8 mouse cellular contexts compared by ENCODE assay signal in the genomic region with DNA sequence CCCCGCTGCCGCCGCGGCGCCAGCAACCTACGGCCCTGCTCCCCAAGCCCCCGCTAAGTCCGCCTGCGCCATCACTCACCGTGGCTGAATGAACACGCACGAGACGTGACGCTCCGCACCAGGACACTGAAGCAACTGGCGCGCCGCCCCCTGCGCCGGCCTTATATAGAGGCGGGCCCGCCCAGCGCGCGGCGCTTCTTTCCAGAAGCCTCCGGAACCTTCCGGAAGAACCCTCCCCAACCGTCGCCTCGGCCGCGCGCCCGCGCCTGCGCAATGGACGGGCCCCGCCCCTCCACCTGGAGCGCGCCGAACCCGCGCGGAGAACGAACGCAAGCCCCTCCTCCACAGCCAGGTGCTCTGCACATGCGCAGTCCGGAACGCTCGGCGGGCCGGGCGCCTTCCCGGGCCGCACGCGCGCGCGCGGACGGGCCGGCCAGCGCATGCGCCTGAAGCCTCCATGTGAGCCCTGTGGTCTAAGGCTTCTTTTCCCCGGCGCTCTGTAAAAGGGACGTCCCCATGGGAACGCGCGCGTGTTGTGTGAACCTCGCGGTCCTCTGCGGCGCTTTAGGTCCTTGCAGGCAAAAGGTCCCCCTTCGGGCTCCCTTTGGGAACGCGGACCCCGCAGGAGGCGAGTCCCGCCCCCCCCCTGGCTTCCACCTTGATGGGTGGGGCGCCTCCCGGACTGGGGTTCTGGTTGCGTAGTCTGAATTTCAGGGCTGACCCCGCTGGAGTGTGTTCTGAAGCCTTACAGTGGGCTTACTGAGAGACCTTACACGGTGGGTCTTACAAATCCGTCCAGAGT. TPM values are rescaled to one million over a fixed set of nuclear protein-coding genes. Genes with fewer than 3 reads are reported as not detected.
DNase-seq lines count a peak whose midpoint lies in the region; ATAC-seq and TF ChIP-seq lines count a peak whose summit lies in the region.

No protein-coding gene starts in this region.

- 0 out of 2 replicates have a peak, but pooled peaks have one; percentile 1 for TF ChIP-seq CTCF in kidney, postnatal 0 days (IDR thresholded peaks at IDR 0.05; ENCODE audit: low read depth)

- H3K27ac ChIP-seq in heart, embryonic 12.5 days (ENCODE audit: poor library complexity, severe bottlenecking), result peak overlapping the region; percentile 97
- peak overlapping the region; percentile 85 for H3K27ac ChIP-seq in kidney, postnatal 0 days
- peak overlapping the region; percentile 99 for H3K27ac ChIP-seq in liver, embryonic 11.5 days (ENCODE audit: low read depth, low read length)
- peak overlapping the region; percentile 93 for H3K27ac ChIP-seq in stomach, embryonic 14.5 days (ENCODE audit: low read length)

- peak overlapping the region; percentile 82 for H3K4me2 ChIP-seq in heart, embryonic 12.5 days
- peak overlapping the region; percentile 62 for H3K4me2 ChIP-seq in kidney, postnatal 0 days (ENCODE audit: low read length)
- H3K4me2 ChIP-seq in liver, embryonic 11.5 days, result peak overlapping the region; percentile 91
- peak overlapping the region; percentile 55 for H3K4me2 ChIP-seq in stomach, embryonic 14.5 days (replicated peaks; ENCODE audit: low read depth, low read length)

- peak; percentile 80 for ATAC-seq in erythroblast, adult 5-6 weeks (replicated peaks; ENCODE audit: low FRiP score, poor library complexity, severe bottlenecking)
- ATAC-seq in heart, embryonic 12.5 days (ENCODE audit: insufficient number of reproducible peaks, low FRiP score), result peak; percentile 96
- ATAC-seq in kidney, postnatal 0 days (replicated peaks; ENCODE audit: low FRiP score, low read depth), result peak; percentile 93
- ATAC-seq in liver, embryonic 11.5 days (replicated peaks; ENCODE audit: low FRiP score), result peak; percentile 86
- ATAC-seq in stomach, embryonic 14.5 days (ENCODE audit: insufficient number of reproducible peaks, insufficient read depth, low FRiP score, low read depth), result peak; percentile 95

- peak; percentile 99 to 100 for DNase-seq in B cell, adult 2 months
- peak; percentile 96 for DNase-seq in brain, adult 2 months (ENCODE audit: low read depth, low spot score)
- peak; percentile 96 for DNase-seq in kidney, postnatal 0 days (ENCODE audit: low spot score)
- DNase-seq in liver, embryonic 11.5 days (ENCODE audit: low spot score), result peak; percentile 98
- peak; percentile 99 for DNase-seq in naive thymus-derived CD4-positive, alpha-beta T cell, adult 2 months (ENCODE audit: low read depth)

- H3K4me3 ChIP-seq in heart, embryonic 12.5 days, result peak overlapping the region; percentile 96
- peak overlapping the region; percentile 100 for H3K4me3 ChIP-seq in kidney, postnatal 0 days (replicated peaks; ENCODE audit: low read depth, low read length)
- H3K4me3 ChIP-seq in liver, embryonic 11.5 days (ENCODE audit: low read depth, low read length), result peak overlapping the region; percentile 99
- peak overlapping the region; percentile 98 for H3K4me3 ChIP-seq in stomach, embryonic 14.5 days (ENCODE audit: low read depth, low read length)

- H3K36me3 ChIP-seq in heart, embryonic 12.5 days, result peaks cover 26% of the 10 kb centered on the region
- H3K36me3 ChIP-seq in kidney, postnatal 0 days (ENCODE audit: insufficient read depth, low read length), result peaks cover 15% of the 10 kb centered on the region; the same call in 1 of the 2 replicates
- peaks cover 22% of the 10 kb centered on the region for H3K36me3 ChIP-seq in liver, embryonic 11.5 days (ENCODE audit: control insufficient read depth, insufficient read depth, low read length)
- H3K36me3 ChIP-seq in stomach, embryonic 14.5 days (ENCODE audit: control insufficient read depth, insufficient read depth, low read length), result peaks cover 23% of the 10 kb centered on the region

- no peaks in the 10 kb centered on the region for H3K27me3 ChIP-seq in heart, embryonic 12.5 days (replicated peaks)
- H3K27me3 ChIP-seq in kidney, postnatal 0 days (ENCODE audit: insufficient read depth, low read length), result no peaks in the 10 kb centered on the region
- H3K27me3 ChIP-seq in liver, embryonic 11.5 days (replicated peaks; ENCODE audit: control insufficient read depth, insufficient read depth, low read length), result no peaks in the 10 kb centered on the region
- no peaks in the 10 kb centered on the region for H3K27me3 ChIP-seq in stomach, embryonic 14.5 days (ENCODE audit: control insufficient read depth, insufficient read depth, low read length)

- under 1% methylated on average over 89 of the region's 89 CpGs for WGBS in heart, embryonic 12.5 days
- WGBS in kidney, postnatal 0 days, result under 1% methylated on average over 87 of the region's 89 CpGs
- WGBS in liver, embryonic 11.5 days, result under 1% methylated on average over 89 of the region's 89 CpGs
- under 1% methylated on average over 89 of the region's 89 CpGs for WGBS in stomach, embryonic 14.5 days

- H3K9me3 ChIP-seq in heart, embryonic 12.5 days (replicated peaks), result no peaks in the 10 kb centered on the region
- no peaks in the 10 kb centered on the region for H3K9me3 ChIP-seq in kidney, postnatal 0 days (replicated peaks; ENCODE audit: low read length)
- no peaks in the 10 kb centered on the region for H3K9me3 ChIP-seq in liver, embryonic 11.5 days (ENCODE audit: control insufficient read depth, low read length)
- no peaks in the 10 kb centered on the region for H3K9me3 ChIP-seq in stomach, embryonic 14.5 days (ENCODE audit: control insufficient read depth, low read depth, low read length)

- H3K4me1 ChIP-seq in heart, embryonic 12.5 days (replicated peaks), result peaks cover 41% of the 10 kb centered on the region
- no peaks in the 10 kb centered on the region for H3K4me1 ChIP-seq in kidney, postnatal 0 days (replicated peaks; ENCODE audit: insufficient read depth, low read length)
- H3K4me1 ChIP-seq in liver, embryonic 11.5 days (replicated peaks; ENCODE audit: control insufficient read depth, insufficient read depth, low read length), result peaks cover 50% of the 10 kb centered on the region
- H3K4me1 ChIP-seq in stomach, embryonic 14.5 days (ENCODE audit: control insufficient read depth, insufficient read depth, low read length), result peaks cover 12% of the 10 kb centered on the region

- peak overlapping the region; percentile 100 for H3K9ac ChIP-seq in heart, embryonic 12.5 days
- peak overlapping the region; percentile 95 for H3K9ac ChIP-seq in kidney, postnatal 0 days (ENCODE audit: low read depth, low read length)
- H3K9ac ChIP-seq in liver, embryonic 11.5 days (ENCODE audit: low read depth, low read length), result peak overlapping the region; percentile 100
- peak overlapping the region; percentile 99 for H3K9ac ChIP-seq in stomach, embryonic 14.5 days (replicated peaks; ENCODE audit: low read depth, low read length)

RNA-seq across cellular contexts. Expression of a gene that starts 6.2 kb away (rescaled TPM):
- 240 and 254 TPM in 2 replicates for total RNA-seq in erythroblast, adult 5-6 weeks (2015; ENCODE audit: low replicate concordance)
- total RNA-seq in erythroblast, adult 5-6 weeks (2017; ENCODE audit: low replicate concordance), result 257 and 485 TPM in 2 replicates
- 648 and 662 TPM in 2 replicates for polyA plus RNA-seq in heart, embryonic 12.5 days (2016; fragmentation: Nextera tagmentation; extraction: Ambion mirVana)
- 485 and 487 TPM in 2 replicates for polyA plus RNA-seq in kidney, postnatal 0 days (2015; fragmentation: Nextera tagmentation; extraction: Ambion mirVana)
- polyA plus RNA-seq in liver, embryonic 11.5 days (2014; fragmentation: Nextera tagmentation; extraction: Ambion mirVana), result 1,759 and 1,828 TPM in 2 replicates
- polyA plus RNA-seq in stomach, embryonic 14.5 days (2014; fragmentation: Nextera tagmentation; extraction: Ambion mirVana), result 825 and 887 TPM in 2 replicates

RNA-seq across cellular contexts. Expression of a gene that starts 14.0 kb away (rescaled TPM):
- total RNA-seq in erythroblast, adult 5-6 weeks (2015; ENCODE audit: low replicate concordance), result not detected in 2 replicates
- total RNA-seq in erythroblast, adult 5-6 weeks (2017; ENCODE audit: low replicate concordance), result not detected in 2 replicates
- polyA plus RNA-seq in heart, embryonic 12.5 days (2016; fragmentation: Nextera tagmentation; extraction: Ambion mirVana), result not detected in 2 replicates
- not detected in 2 replicates for polyA plus RNA-seq in kidney, postnatal 0 days (2015; fragmentation: Nextera tagmentation; extraction: Ambion mirVana)
- not detected in 2 replicates for polyA plus RNA-seq in liver, embryonic 11.5 days (2014; fragmentation: Nextera tagmentation; extraction: Ambion mirVana)
- polyA plus RNA-seq in stomach, embryonic 14.5 days (2014; fragmentation: Nextera tagmentation; extraction: Ambion mirVana), result not detected in 2 replicates

RNA-seq across cellular contexts. Expression of a gene that starts 41.4 kb away (rescaled TPM):
- total RNA-seq in erythroblast, adult 5-6 weeks (2015; ENCODE audit: low replicate concordance), result 8.6 and 11.5 TPM in 2 replicates
- 14.8 and 19.4 TPM in 2 replicates for total RNA-seq in erythroblast, adult 5-6 weeks (2017; ENCODE audit: low replicate concordance)
- 16.4 and 16.8 TPM in 2 replicates for polyA plus RNA-seq in heart, embryonic 12.5 days (2016; fragmentation: Nextera tagmentation; extraction: Ambion mirVana)
- polyA plus RNA-seq in kidney, postnatal 0 days (2015; fragmentation: Nextera tagmentation; extraction: Ambion mirVana), result 18.6 and 20.7 TPM in 2 replicates
- polyA plus RNA-seq in liver, embryonic 11.5 days (2014; fragmentation: Nextera tagmentation; extraction: Ambion mirVana), result 17.7 and 18.2 TPM in 2 replicates
- 25.1 and 27.6 TPM in 2 replicates for polyA plus RNA-seq in stomach, embryonic 14.5 days (2014; fragmentation: Nextera tagmentation; extraction: Ambion mirVana)

Comparison
In these comparisons a context has a peak if more than half of its experiments do, and no peak if none do; other contexts are left out.
1. Peak in every context shown above with its lines: DNase-seq, ATAC-seq, H3K4me3 ChIP-seq and H3K27ac ChIP-seq.